Mouse (Mus musculus) ES-Bruce4 (cell line): ENCODE data around the gene Irf1. TPM values are rescaled to one million over a fixed set of nuclear protein-coding genes. Genes with fewer than 3 reads are reported as not detected.

Experiments used
- H3K27ac ChIP-seq: 2 replicates; pipeline ENCODE4 v1.5.1; 2012; ENCODE audit warnings: low read length, inconsistent platforms; ENCODE audit not compliant: insufficient read depth
- H3K27me3 ChIP-seq: 2 replicates; pipeline ENCODE4 v1.6.1; 2012; ENCODE audit warnings: mild to moderate bottlenecking, low read length, inconsistent platforms; ENCODE audit not compliant: control insufficient read depth, poor library complexity, insufficient read depth, severe bottlenecking
- H3K36me3 ChIP-seq: 2 replicates; pipeline ENCODE4 v1.6.1; 2012; ENCODE audit warnings: inconsistent platforms, mild to moderate bottlenecking, low read length, moderate library complexity; ENCODE audit not compliant: control insufficient read depth, poor library complexity, insufficient read depth, severe bottlenecking
- H3K4me1 ChIP-seq: one replicate; pipeline ENCODE4 v1.8.1; 2011; ENCODE audit warnings: low read length; ENCODE audit not compliant: control insufficient read depth, insufficient read depth
- H3K4me3 ChIP-seq: 2 replicates; pipeline ENCODE4 v1.5.1; 2011; ENCODE audit warnings: low read depth, mild to moderate bottlenecking, low read length
- H3K9ac ChIP-seq: 2 replicates; pipeline ENCODE4 v1.6.1; 2012; ENCODE audit warnings: low read depth, mild to moderate bottlenecking, inconsistent platforms; ENCODE audit not compliant: poor library complexity, severe bottlenecking
- H3K9me3 ChIP-seq: replicated peaks from 2 replicates; pipeline ENCODE4 v1.6.1; 2012; ENCODE audit warnings: mild to moderate bottlenecking, low read length, inconsistent platforms; ENCODE audit not compliant: control insufficient read depth, poor library complexity, insufficient read depth, severe bottlenecking
- CTCF ChIP-seq: IDR thresholded peaks from one replicate; pipeline ENCODE4 v1.8.1; 2011; ENCODE audit warnings: low read depth, low read length
- EP300 ChIP-seq: IDR thresholded peaks from 2 replicates; pipeline ENCODE4 v1.6.1; 2011; ENCODE audit warnings: low read depth, low read length; ENCODE audit not compliant: insufficient read depth
- POLR2A ChIP-seq: IDR thresholded peaks from one replicate; pipeline ENCODE4 v1.8.1; 2011; ENCODE audit warnings: low read length; ENCODE audit not compliant: insufficient read depth
- polyA plus RNA-seq: library from polyadenylated mRNA; stranded (reverse); fragments of >200 nt; gene quantifications from 2 replicates; pipeline ENCODE4 v1.2.4, GENCODE M21; 2011; ENCODE audit warnings: low read depth; ENCODE audit not compliant: missing spikeins, insufficient read depth, insufficient read length

Irf1 gene
- polyA plus RNA-seq, 1 experiment = 75.7 TPM

GRCm38 (mm10) chr11:53783288-53783687, 13.5 kb downstream of the Irf1 start:
- Histone ChIP-seq H3K27ac (peak overlapping the region; percentile 60), H3K27me3 (no peaks in the 10 kb centered on the region), H3K36me3 (no peaks in the 10 kb centered on the region), H3K4me3 (no peak overlapping the region), H3K9ac (no peak overlapping the region), H3K9me3 (no peaks in the 10 kb centered on the region), H3K4me1 (peaks cover 22% of the 10 kb centered on the region)
- no peak for TF ChIP-seq POLR2A
- no peak for TF ChIP-seq CTCF
- no peak for TF ChIP-seq EP300

- H3K36me3 ChIP-seq = no peaks in the 10 kb centered on the region
- no peak overlapping the region for H3K4me3 ChIP-seq
- no peak overlapping the region for H3K27ac ChIP-seq
- H3K9ac ChIP-seq = no peak overlapping the region
- TF ChIP-seq POLR2A (no peak), EP300 (no peak), CTCF (no peak)
- H3K27me3 ChIP-seq = no peaks in the 10 kb centered on the region
- H3K9me3 ChIP-seq = no peaks in the 10 kb centered on the region
- H3K4me1 ChIP-seq = peaks cover 26% of the 10 kb centered on the region
Measured at GRCm38 (mm10) chr11:53785311-53785936, 15.6 kb downstream of the Irf1 start.

GRCm38 (mm10) chr11:53786058-53787031, 16.5 kb downstream of the Irf1 start:
- H3K36me3 ChIP-seq = no peaks in the 10 kb centered on the region
- peaks cover 24% of the 10 kb centered on the region for H3K4me1 ChIP-seq
- TF ChIP-seq POLR2A (no peak), EP300 (no peak), CTCF (no peak)
- H3K27ac ChIP-seq = no peak overlapping the region
- no peak overlapping the region for H3K9ac ChIP-seq
- no peaks in the 10 kb centered on the region for H3K27me3 ChIP-seq
- H3K4me3 ChIP-seq = no peak overlapping the region
- H3K9me3 ChIP-seq = no peaks in the 10 kb centered on the region

- Histone ChIP-seq H3K36me3 (no peaks in the 10 kb centered on the region), H3K4me1 (peaks cover 21% of the 10 kb centered on the region), H3K4me3 (no peak overlapping the region), H3K9ac (no peak overlapping the region), H3K27me3 (no peaks in the 10 kb centered on the region), H3K9me3 (no peaks in the 10 kb centered on the region), H3K27ac (0 out of 2 replicates have a peak overlapping the region, but pooled peaks have one; percentile 6)
- TF ChIP-seq EP300 = 0 out of 2 replicates have a peak, but pooled peaks have one; percentile 53
- no peak for TF ChIP-seq CTCF
Measured at GRCm38 (mm10) chr11:53788196-53788595, 18.4 kb downstream of the Irf1 start.

- H3K4me3 ChIP-seq = no peak overlapping the region
- peak; percentile 50; the same call in 1 of the 2 replicates for TF ChIP-seq EP300
- no peak for TF ChIP-seq POLR2A
- H3K36me3 ChIP-seq = no peaks in the 10 kb centered on the region
- H3K4me1 ChIP-seq = peaks cover 20% of the 10 kb centered on the region
- no peaks in the 10 kb centered on the region for H3K27me3 ChIP-seq
- H3K9me3 ChIP-seq = no peaks in the 10 kb centered on the region
- no peak overlapping the region for H3K9ac ChIP-seq
- H3K27ac ChIP-seq = no peak overlapping the region
Measured at GRCm38 (mm10) chr11:53789277-53789676, 19.5 kb downstream of the Irf1 start.

- Histone ChIP-seq H3K9ac (no peak overlapping the region), H3K9me3 (no peaks in the 10 kb centered on the region), H3K27me3 (no peaks in the 10 kb centered on the region), H3K4me1 (peaks cover 17% of the 10 kb centered on the region), H3K36me3 (no peaks in the 10 kb centered on the region), H3K27ac (no peak overlapping the region), H3K4me3 (no peak overlapping the region)
- TF ChIP-seq EP300 = no peak
- TF ChIP-seq POLR2A = no peak
- no peak for TF ChIP-seq CTCF
Measured at GRCm38 (mm10) chr11:53792986-53793385, 23.2 kb downstream of the Irf1 start.
